Mouse (Mus musculus): Measurements from ENCODE around the gene Mcm6. TPM values are rescaled to one million over a fixed set of nuclear protein-coding genes. Genes with fewer than 3 reads are reported as not detected.

The Mcm6 gene
- polyA plus RNA-seq (2011; ENCODE audit: insufficient read depth, insufficient read length, low read depth, missing spikeins), result 206 and 215 TPM in 2 replicates

DNA sequence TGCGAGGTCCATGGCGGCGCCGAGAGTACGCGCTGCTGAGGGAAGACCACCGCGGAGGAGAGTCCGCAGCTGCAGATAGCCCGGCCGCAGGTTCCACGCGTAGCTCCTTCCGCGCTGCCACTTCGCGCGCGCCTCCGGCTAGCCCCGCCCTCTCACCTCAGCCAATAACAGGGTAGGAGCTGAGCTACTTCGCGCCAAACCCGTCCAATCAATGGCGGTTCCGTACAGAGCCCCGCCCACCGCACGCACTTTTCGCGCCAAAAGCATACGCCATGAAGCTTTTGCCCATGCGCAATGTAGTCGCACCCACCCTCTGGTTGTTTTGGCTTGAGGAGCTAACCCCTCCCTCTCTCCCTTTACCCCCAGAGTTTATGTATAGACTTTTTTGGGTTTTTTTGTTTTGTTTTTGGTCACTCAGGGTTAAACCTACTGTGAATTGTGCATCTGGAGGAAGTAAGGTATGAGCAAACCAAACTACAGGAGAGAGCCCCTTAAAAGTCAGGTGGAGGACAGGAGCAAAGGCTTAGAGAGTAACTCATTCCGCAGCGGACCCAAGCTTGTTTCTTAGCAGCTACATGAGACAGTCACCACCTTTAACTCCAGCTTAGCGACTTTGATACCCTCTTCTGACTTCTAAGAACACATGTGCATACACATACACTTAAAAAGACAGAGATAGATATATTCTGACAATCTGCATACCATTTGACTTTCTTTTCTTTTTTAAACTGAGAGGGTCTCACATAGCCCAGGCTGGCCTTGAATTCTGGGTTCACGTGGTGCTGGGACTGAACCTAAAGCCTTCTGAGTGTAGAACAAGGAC is at the start of gene Mcm6:
Gene Mcm6 (minus strand): TSS at position 111 of the 823 bp plus-strand sequence.
- Histone ChIP-seq H3K4me1 (ENCODE audit: control insufficient read depth, insufficient read depth, low read length) (no peaks in the 10 kb centered on the region), H3K9ac (ENCODE audit: low read depth, poor library complexity, severe bottlenecking) (peak within 1 kb of the TSS; percentile 96), H3K27ac (ENCODE audit: insufficient read depth, low read length) (peak within 1 kb of the TSS; percentile 83), H3K27me3 (ENCODE audit: control insufficient read depth, insufficient read depth, low read length, poor library complexity, severe bottlenecking) (no peaks in the 10 kb centered on the region), H3K4me3 (ENCODE audit: low read depth, low read length) (peak within 1 kb of the TSS; percentile 98), H3K36me3 (ENCODE audit: control insufficient read depth, insufficient read depth, low read length, poor library complexity, severe bottlenecking) (peaks cover 35% of the 10 kb centered on the region), H3K9me3 (replicated peaks; ENCODE audit: control insufficient read depth, insufficient read depth, low read length, poor library complexity, severe bottlenecking) (no peaks in the 10 kb centered on the region)
- no peak for TF ChIP-seq EP300 (IDR thresholded peaks at IDR 0.05; ENCODE audit: insufficient read depth, low read depth, low read length)
- peak; percentile 66 for TF ChIP-seq POLR2A (IDR thresholded peaks at IDR 0.05; ENCODE audit: insufficient read depth, low read length)
- no peak for TF ChIP-seq CTCF (IDR thresholded peaks at IDR 0.05; ENCODE audit: low read depth, low read length)

DNA sequence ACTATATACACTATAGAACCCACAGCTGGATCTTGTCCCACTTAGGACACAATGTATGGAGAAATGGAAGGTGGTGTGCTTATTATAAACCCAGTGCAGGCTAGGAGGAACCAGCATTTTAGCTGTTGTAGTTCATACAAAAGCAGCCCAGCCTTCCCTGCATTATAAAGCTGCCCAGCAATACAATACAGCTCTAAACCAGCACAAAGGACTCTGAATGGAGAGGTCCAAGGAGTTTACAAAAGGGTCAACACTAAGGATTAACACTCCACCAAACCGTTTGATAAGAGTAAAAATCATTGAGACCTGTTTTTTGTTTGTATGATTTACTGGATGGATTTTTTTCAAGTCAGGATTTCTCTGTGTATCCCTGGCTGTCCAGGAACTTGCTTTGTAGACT is 47.4 kb upstream of the Mcm6 start:
- Histone ChIP-seq H3K36me3 (ENCODE audit: control insufficient read depth, insufficient read depth, low read length, poor library complexity, severe bottlenecking) (peaks cover 17% of the 10 kb centered on the region), H3K9me3 (replicated peaks; ENCODE audit: control insufficient read depth, insufficient read depth, low read length, poor library complexity, severe bottlenecking) (no peaks in the 10 kb centered on the region), H3K4me3 (ENCODE audit: low read depth, low read length) (no peak overlapping the region), H3K4me1 (ENCODE audit: control insufficient read depth, insufficient read depth, low read length) (peaks cover 3% of the 10 kb centered on the region), H3K27ac (ENCODE audit: insufficient read depth, low read length) (no peak overlapping the region), H3K27me3 (ENCODE audit: control insufficient read depth, insufficient read depth, low read length, poor library complexity, severe bottlenecking) (no peaks in the 10 kb centered on the region), H3K9ac (ENCODE audit: low read depth, poor library complexity, severe bottlenecking) (no peak overlapping the region)
- TF ChIP-seq CTCF (IDR thresholded peaks at IDR 0.05; ENCODE audit: low read depth, low read length) (no peak), EP300 (IDR thresholded peaks at IDR 0.05; ENCODE audit: insufficient read depth, low read depth, low read length) (no peak), POLR2A (IDR thresholded peaks at IDR 0.05; ENCODE audit: insufficient read depth, low read length) (no peak)

DNA sequence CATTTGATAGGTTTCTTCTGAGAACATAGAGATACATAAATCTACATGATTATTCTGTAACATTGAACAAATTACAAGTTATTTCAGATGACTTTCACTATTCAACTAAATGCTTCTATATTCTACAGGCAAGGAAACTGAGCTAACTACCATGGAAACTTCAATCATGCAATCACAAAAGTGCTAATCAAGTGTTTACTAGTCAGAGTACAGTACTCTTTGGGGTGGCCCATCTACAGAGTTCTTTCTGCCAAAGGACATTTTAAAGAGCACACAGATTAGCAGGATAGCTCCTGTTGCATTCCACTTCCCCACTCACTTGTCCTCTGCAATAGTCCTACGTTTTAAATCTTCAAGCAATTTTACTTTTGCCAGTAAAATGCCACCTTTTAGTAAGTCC is 46.2 kb upstream of the Mcm6 start:
- no peak overlapping the region for H3K9ac ChIP-seq (ENCODE audit: low read depth, poor library complexity, severe bottlenecking)
- H3K27ac ChIP-seq (ENCODE audit: insufficient read depth, low read length), result no peak overlapping the region
- H3K27me3 ChIP-seq (ENCODE audit: control insufficient read depth, insufficient read depth, low read length, poor library complexity, severe bottlenecking), result no peaks in the 10 kb centered on the region
- no peak overlapping the region for H3K4me3 ChIP-seq (ENCODE audit: low read depth, low read length)
- TF ChIP-seq CTCF (IDR thresholded peaks at IDR 0.05; ENCODE audit: low read depth, low read length), result no peak
- TF ChIP-seq POLR2A (IDR thresholded peaks at IDR 0.05; ENCODE audit: insufficient read depth, low read length), result no peak
- no peak for TF ChIP-seq EP300 (IDR thresholded peaks at IDR 0.05; ENCODE audit: insufficient read depth, low read depth, low read length)
- H3K9me3 ChIP-seq (replicated peaks; ENCODE audit: control insufficient read depth, insufficient read depth, low read length, poor library complexity, severe bottlenecking), result no peaks in the 10 kb centered on the region
- H3K4me1 ChIP-seq (ENCODE audit: control insufficient read depth, insufficient read depth, low read length), result peaks cover 7% of the 10 kb centered on the region
- peaks cover 17% of the 10 kb centered on the region for H3K36me3 ChIP-seq (ENCODE audit: control insufficient read depth, insufficient read depth, low read length, poor library complexity, severe bottlenecking)

DNA sequence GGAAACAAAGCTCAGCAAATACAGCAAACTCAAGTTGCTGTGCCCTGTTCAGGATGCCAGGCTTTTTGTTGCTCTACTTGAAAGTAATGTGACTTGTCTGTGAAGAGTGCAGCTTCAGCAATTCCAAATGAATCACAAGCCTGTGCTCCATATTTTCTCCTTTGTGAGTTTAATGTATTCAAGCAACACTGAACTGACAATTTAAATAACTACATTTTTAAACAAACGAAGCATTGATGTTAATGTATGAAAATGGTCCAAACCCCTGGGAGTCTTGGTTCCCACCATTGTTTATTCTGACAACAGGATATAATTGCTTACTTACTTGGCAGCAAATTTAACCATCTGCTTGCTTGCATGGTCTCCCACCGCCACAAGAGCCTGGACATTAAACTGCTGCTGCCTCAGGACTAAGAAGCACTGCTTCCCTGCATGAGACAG is 45.6 kb upstream of the Mcm6 start:
- no peak overlapping the region for H3K27ac ChIP-seq (ENCODE audit: insufficient read depth, low read length)
- TF ChIP-seq EP300 (IDR thresholded peaks at IDR 0.05; ENCODE audit: insufficient read depth, low read depth, low read length), result no peak
- TF ChIP-seq CTCF (IDR thresholded peaks at IDR 0.05; ENCODE audit: low read depth, low read length), result no peak
- TF ChIP-seq POLR2A (IDR thresholded peaks at IDR 0.05; ENCODE audit: insufficient read depth, low read length), result no peak
- no peak overlapping the region for H3K9ac ChIP-seq (ENCODE audit: low read depth, poor library complexity, severe bottlenecking)
- no peak overlapping the region for H3K4me3 ChIP-seq (ENCODE audit: low read depth, low read length)
- H3K9me3 ChIP-seq (replicated peaks; ENCODE audit: control insufficient read depth, insufficient read depth, low read length, poor library complexity, severe bottlenecking), result no peaks in the 10 kb centered on the region
- no peaks in the 10 kb centered on the region for H3K27me3 ChIP-seq (ENCODE audit: control insufficient read depth, insufficient read depth, low read length, poor library complexity, severe bottlenecking)
- peaks cover 7% of the 10 kb centered on the region for H3K4me1 ChIP-seq (ENCODE audit: control insufficient read depth, insufficient read depth, low read length)
- H3K36me3 ChIP-seq (ENCODE audit: control insufficient read depth, insufficient read depth, low read length, poor library complexity, severe bottlenecking), result peaks cover 17% of the 10 kb centered on the region

DNA sequence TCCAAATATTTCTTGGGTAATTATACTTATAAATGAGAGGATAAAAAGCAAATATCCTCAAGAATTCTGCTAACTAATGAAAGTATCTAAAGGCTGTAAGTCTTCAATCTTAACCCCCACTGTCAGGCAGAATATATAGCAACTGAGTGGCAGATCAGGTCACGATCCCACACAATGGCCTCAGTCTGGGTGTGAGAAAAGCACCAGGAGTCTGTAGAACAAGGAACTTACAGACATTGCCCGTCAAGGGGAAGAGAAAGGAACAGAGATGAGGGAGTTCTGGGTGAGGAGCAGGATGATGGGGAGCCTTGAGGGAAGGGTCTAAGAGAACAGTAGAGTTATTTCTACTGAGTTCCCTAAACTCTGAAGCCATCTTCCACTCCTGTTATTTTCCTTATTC is 41.5 kb upstream of the Mcm6 start:
- no peak for TF ChIP-seq POLR2A (IDR thresholded peaks at IDR 0.05; ENCODE audit: insufficient read depth, low read length)
- TF ChIP-seq CTCF (IDR thresholded peaks at IDR 0.05; ENCODE audit: low read depth, low read length), result no peak
- TF ChIP-seq EP300 (IDR thresholded peaks at IDR 0.05; ENCODE audit: insufficient read depth, low read depth, low read length), result no peak
- no peaks in the 10 kb centered on the region for H3K27me3 ChIP-seq (ENCODE audit: control insufficient read depth, insufficient read depth, low read length, poor library complexity, severe bottlenecking)
- peaks cover 25% of the 10 kb centered on the region for H3K36me3 ChIP-seq (ENCODE audit: control insufficient read depth, insufficient read depth, low read length, poor library complexity, severe bottlenecking)
- peak overlapping the region; percentile 67 for H3K27ac ChIP-seq (ENCODE audit: insufficient read depth, low read length)
- H3K4me3 ChIP-seq (ENCODE audit: low read depth, low read length), result no peak overlapping the region
- H3K4me1 ChIP-seq (ENCODE audit: control insufficient read depth, insufficient read depth, low read length), result peaks cover 7% of the 10 kb centered on the region
- no peak overlapping the region for H3K9ac ChIP-seq (ENCODE audit: low read depth, poor library complexity, severe bottlenecking)
- H3K9me3 ChIP-seq (replicated peaks; ENCODE audit: control insufficient read depth, insufficient read depth, low read length, poor library complexity, severe bottlenecking), result no peaks in the 10 kb centered on the region

All from ES-Bruce4 (cell line).